Mouse (Mus musculus) Patski (cell line): ENCODE data around the gene Bpifb1. TPM values are rescaled to one million over a fixed set of nuclear protein-coding genes. Genes with fewer than 3 reads are reported as not detected.
"Not testable (repeated sequence)": the region's sequence is repeated elsewhere in the genome, so short reads cannot be mapped to it uniquely, and the experiment has no call there.

Source experiments
- ATAC-seq: fragments of 100-300 bp; one replicate; pipeline ENCODE4 v1.8.0; 2021
- CTCF ChIA-PET: fragments of 350-600 bp; sonication (Branson Sonifier 250); formaldehyde crosslinking; loops from one replicate; lab custom pipeline; 2022; ENCODE audit warnings: inconsistent platforms; lab: Charles Lee
- POLR2A ChIA-PET: fragments of 350-600 bp; sonication (Branson Sonifier 250); formaldehyde crosslinking; loops from one replicate; lab custom pipeline; 2022; ENCODE audit warnings: antibody characterized with exemption, inconsistent platforms; lab: Charles Lee
- DNase-seq: peaks from one replicate; pipeline ENCODE4 v3.0.0-alpha.2; 2011; ENCODE audit warnings: low read depth, low spot score
- H3K27me3 ChIP-seq: fragments of 371-371 bp; one replicate; pipeline ENCODE4 v1.5.1; 2021
- CTCF ChIP-seq: fragments of 100-300 bp; IDR thresholded peaks from one replicate; pipeline ENCODE4 v1.5.1; 2021
- in situ Hi-C: fragments of 300-500 bp; cut with MboI; formaldehyde crosslinking; loops from 3 replicates; pipeline ENCODE4 v1.11.1; 2018; ENCODE audit warnings: low pct_unique_long_range_greater_than_20kb, mixed read lengths
- polyA plus RNA-seq: library from polyadenylated mRNA; unstranded; gene quantifications from one replicate; pipeline ENCODE4 v1.2.3, GENCODE M21; 2021

The Bpifb1 gene
- polyA plus RNA-seq, 1 experiment from 2014 or later = 0.04 TPM

GRCm38 (mm10) chr2:154211121-154211520 lies 20.5 kb downstream of the Bpifb1 start:
- TF ChIP-seq CTCF = no peak
- H3K27me3 ChIP-seq = peaks cover 3% of the 10 kb centered on the region
- no peak for DNase-seq
- in situ Hi-C loops = loop anchor here (5.0 to 25.0 kb wide), 3 partner anchors 84 to 376 kb away; partner anchors contain the start of gene Cdk5rap1
- POLR2A ChIA-PET = no interaction called here
- ATAC-seq = no peak
- CTCF ChIA-PET = no interaction called here

GRCm38 (mm10) chr2:154211881-154212280 lies 21.3 kb downstream of the Bpifb1 start:
- POLR2A ChIA-PET = no interaction called here
- in situ Hi-C loops = loop anchor here (5.0 to 25.0 kb wide), 3 partner anchors 83 to 375 kb away; partner anchors contain the start of gene Cdk5rap1
- no peak for ATAC-seq
- no peak for DNase-seq
- peaks cover 3% of the 10 kb centered on the region for H3K27me3 ChIP-seq
- CTCF ChIA-PET = no interaction called here
- no peak for TF ChIP-seq CTCF

GRCm38 (mm10) chr2:154215191-154215590 lies 24.6 kb downstream of the Bpifb1 start:
- in situ Hi-C loops = loop anchor here (10.0 to 25.0 kb wide), 2 partner anchors 80 to 372 kb away; no protein-coding TSS in a partner anchor
- no peak for ATAC-seq
- TF ChIP-seq CTCF = peak; percentile 87

GRCm38 (mm10) chr2:154219950-154220349 lies 29.3 kb downstream of the Bpifb1 start:
- no peak for ATAC-seq
- in situ Hi-C loops = loop anchor here (10.0 to 25.0 kb wide), 2 partner anchors 75 to 367 kb away; no protein-coding TSS in a partner anchor
- H3K27me3 ChIP-seq = peaks cover 2% of the 10 kb centered on the region
- DNase-seq = no peak
- CTCF ChIA-PET = no interaction called here
- POLR2A ChIA-PET = no interaction called here
- no peak for TF ChIP-seq CTCF

More at GRCm38 (mm10) chr2:154215191-154215590, 24.6 kb downstream of the Bpifb1 start:
- peaks cover 6% of the 10 kb centered on the region for H3K27me3 ChIP-seq
- ChIA-PET CTCF (no interaction called here), POLR2A (no interaction called here)
- DNase-seq = peak; percentile 15

GRCm38 (mm10) chr2:154223265-154223916 lies 32.8 kb downstream of the Bpifb1 start, which contains the start of gene Bpifb5:
TSS of gene Bpifb5 (plus strand) at chr2:154223742.
- no peak for TF ChIP-seq CTCF
- ChIA-PET CTCF (interaction anchor here (1.1 kb wide), 1 partner anchor 17 kb away, joined by 3 read pairs; no protein-coding TSS in a partner anchor), POLR2A (no interaction called here)

GRCm38 (mm10) chr2:154223917-154224273 lies 33.3 kb downstream of the Bpifb1 start:
- DNase-seq (no peak), ATAC-seq (no peak)
- H3K27me3 ChIP-seq = peaks cover 7% of the 10 kb centered on the region
- CTCF ChIA-PET = interaction anchor here (1.1 kb wide), 1 partner anchor 17 kb away, joined by 3 read pairs; no protein-coding TSS in a partner anchor
- TF ChIP-seq CTCF = no peak
- in situ Hi-C loops = loop anchor here (25.0 kb wide), 1 partner anchor 363 kb away; no protein-coding TSS in a partner anchor
- POLR2A ChIA-PET = no interaction called here

More at GRCm38 (mm10) chr2:154223265-154223916, 32.8 kb downstream of the Bpifb1 start, which contains the start of gene Bpifb5:
- in situ Hi-C loops = loop anchor here (25.0 kb wide), 1 partner anchor 364 kb away; no protein-coding TSS in a partner anchor
- no peak for ATAC-seq
- no peak for DNase-seq
- H3K27me3 ChIP-seq = peaks cover 7% of the 10 kb centered on the region

- ChIA-PET CTCF (interaction anchor here (1.6 kb wide), 1 partner anchor 11 kb away, joined by 3 read pairs; no protein-coding TSS in a partner anchor), POLR2A (no interaction called here)
- DNase-seq = no peak
- H3K27me3 ChIP-seq = peaks cover 7% of the 10 kb centered on the region
- no peak for ATAC-seq
- TF ChIP-seq CTCF = no peak
- in situ Hi-C loops = no loop called here
Observed at GRCm38 (mm10) chr2:154226991-154227390, 36.4 kb downstream of the Bpifb1 start.

GRCm38 (mm10) chr2:154227830-154228229 lies 37.2 kb downstream of the Bpifb1 start:
- no peak for TF ChIP-seq CTCF
- in situ Hi-C loops = no loop called here
- peaks cover 7% of the 10 kb centered on the region for H3K27me3 ChIP-seq
- ATAC-seq = no peak
- no peak for DNase-seq
- ChIA-PET POLR2A (no interaction called here), CTCF (no interaction called here)

- H3K27me3 ChIP-seq = no peaks in the 10 kb centered on the region
- POLR2A ChIA-PET = no interaction called here
- no peak for TF ChIP-seq CTCF
- ATAC-seq (no peak), DNase-seq (no peak)
- CTCF ChIA-PET = no interaction called here
- in situ Hi-C loops = no loop called here
Observed at GRCm38 (mm10) chr2:154233426-154233825, 42.8 kb downstream of the Bpifb1 start.

- ATAC-seq = no peak
- no peak for TF ChIP-seq CTCF
- ChIA-PET CTCF (no interaction called here), POLR2A (no interaction called here)
- no peaks in the 10 kb centered on the region for H3K27me3 ChIP-seq
- in situ Hi-C loops = no loop called here
- no peak for DNase-seq
Observed at GRCm38 (mm10) chr2:154240771-154241170, 50.2 kb downstream of the Bpifb1 start.

GRCm38 (mm10) chr2:154242726-154243125 lies 52.1 kb downstream of the Bpifb1 start:
- POLR2A ChIA-PET, CTCF ChIA-PET, ATAC-seq, H3K27me3 ChIP-seq, DNase-seq, in situ Hi-C loops: not testable (repeated sequence)
